Mouse (Mus musculus) embryo, embryonic 11.5 days (tissue): Measurements from ENCODE around the gene Rorc.

Source experiments
- DNase-seq: peaks from one replicate; pipeline ENCODE4 v3.0.0-alpha.2; 2012; ENCODE audit warnings: low read depth, low spot score

Gene Rorc

DNA sequence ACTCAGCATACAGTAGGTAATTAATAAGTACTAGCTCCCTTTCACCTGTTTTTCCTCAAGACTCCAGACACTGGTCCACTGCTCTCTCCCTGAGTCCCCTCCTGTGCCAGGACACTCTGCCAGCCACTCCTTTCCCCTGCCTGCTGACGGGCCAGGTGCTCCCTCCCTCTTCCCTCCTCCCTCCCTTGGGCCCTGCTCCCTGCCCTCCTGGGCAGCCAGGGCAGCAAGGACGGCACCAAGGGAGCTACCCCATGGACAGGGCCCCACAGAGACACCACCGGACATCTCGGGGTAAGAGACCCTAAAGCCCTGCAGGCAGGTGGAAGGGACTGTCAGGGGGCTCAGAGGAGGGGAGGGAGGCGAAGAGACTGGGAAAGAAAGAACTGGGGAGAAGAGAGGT lies at the start of gene Rorc:
Gene Rorc (plus strand): TSS at position 154 of the 400 bp plus-strand sequence.
- no peak for DNase-seq

DNA sequence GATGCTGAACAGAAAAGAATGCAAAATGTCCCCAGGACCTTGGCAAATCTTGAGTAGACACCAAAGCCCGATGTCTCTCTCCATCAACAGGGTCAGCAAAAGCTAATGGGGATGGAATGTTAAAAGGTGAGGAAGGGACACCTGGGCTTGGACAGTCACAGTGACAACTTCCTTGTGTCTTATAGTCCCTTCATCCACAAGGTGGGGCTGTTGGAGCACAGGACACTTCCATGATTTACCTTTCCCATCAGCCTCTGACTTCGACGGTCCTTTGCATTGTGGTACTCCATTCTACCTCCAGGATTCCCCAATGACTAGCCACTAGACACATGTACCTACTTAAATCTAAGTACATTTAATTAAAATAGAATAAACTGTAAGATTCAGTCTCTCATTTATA lies 43.9 kb upstream of the Rorc start:
- no peak for DNase-seq

DNA sequence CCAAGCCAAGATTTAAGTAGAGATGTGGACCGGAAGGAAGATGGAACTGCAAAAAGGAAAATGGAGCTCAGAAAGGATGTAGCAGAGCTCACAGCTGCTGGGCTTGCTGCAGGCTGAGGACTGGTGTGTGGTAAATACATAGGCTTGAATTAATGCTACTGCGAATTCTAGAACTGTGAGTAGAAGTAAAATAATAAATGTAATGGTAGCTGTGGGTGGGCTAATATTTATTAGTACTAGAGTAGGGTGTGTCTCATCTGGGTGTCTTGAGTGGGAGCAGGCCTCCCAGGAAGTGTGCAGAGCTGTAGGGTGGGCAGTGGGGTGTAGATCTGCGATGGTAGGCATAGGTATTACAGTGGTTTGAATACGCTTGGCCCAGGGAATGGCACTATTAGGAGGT lies 38.2 kb upstream of the Rorc start:
- DNase-seq: no peak

DNA sequence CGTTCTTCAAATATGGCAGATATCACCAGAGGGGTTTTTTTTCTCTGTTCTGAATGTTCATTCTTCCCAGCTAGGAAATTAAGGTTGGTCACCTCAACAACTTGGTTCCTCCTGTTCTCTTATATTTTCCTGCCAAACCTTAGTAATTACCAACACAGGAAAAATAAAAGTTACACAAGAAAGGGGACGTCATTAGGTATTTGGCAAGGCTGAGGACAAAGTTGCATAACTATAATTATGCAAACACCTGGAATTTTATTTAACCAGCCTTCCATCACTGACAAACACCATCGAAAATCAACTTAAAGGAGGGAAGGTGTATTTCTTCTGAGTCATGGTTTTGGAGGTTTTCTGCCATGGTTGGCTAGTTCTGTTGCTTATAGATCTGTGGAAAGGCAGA lies 34.1 kb upstream of the Rorc start:
- no peak for DNase-seq

DNA sequence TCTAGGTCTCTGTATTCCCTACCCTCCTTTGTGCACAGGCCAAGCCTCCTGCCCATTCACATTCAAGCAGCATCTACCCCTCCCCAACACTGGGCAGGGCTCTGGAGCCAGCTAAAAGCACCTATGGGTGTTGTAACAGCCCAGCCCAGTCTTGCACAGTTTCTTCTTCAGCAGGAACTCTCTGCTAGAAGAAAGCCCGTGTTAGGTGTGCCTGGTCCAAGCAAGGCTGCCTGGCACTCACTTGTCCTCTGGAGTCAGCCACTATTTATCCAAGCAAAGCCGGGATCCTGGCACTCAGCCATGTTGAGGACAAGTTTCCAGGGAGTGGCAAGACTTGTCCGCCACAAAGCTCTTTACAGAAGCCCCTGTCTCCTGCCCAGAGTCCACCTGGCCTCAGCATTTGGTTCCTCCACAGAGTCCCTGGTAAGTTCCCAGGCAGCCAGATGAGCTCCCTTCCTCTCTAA lies 30.6 kb upstream of the Rorc start, which contains the start of gene Them5:
Gene Them5 (plus strand): TSS at position 141 of the 464 bp plus-strand sequence.
- DNase-seq: no peak

DNA sequence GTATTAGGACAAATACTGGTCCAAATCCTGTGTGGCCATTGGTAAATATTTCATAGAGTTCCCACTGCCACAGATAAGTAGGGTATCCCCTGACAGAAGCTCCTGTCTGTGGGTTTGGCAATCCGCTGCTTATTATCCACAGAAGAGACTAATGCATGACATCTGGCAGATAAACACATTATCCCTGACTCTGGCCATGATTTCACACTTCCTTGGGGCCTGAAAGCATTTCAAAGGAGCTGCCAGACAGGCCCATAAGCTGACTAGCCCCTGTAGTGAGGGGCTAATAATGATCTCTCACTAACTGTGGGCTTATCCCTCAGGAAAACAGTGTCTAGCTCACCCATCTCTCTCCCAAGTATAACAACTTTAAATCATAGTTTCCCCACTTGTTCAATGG lies 30.0 kb upstream of the Rorc start:
- DNase-seq: no peak

DNA sequence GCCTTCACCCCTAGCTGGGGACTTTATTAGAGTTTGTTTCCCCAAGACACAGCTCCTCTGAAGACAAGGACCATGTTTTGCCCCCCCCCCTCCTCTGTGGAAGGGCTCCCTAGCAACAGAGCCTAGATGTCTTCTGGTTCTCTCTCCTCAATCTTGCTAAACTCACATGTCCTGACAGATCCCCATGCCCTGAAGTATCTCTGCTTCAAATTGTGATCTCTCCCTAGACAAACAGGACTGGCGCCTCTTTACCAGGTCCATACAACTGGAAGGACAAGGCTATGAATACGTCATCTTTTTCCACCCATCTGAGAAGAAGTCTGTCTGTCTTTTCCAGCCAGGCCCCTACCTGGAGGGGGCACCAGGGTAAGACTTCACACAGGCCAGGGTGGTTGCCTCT lies 28.4 kb upstream of the Rorc start:
- no peak for DNase-seq

DNA sequence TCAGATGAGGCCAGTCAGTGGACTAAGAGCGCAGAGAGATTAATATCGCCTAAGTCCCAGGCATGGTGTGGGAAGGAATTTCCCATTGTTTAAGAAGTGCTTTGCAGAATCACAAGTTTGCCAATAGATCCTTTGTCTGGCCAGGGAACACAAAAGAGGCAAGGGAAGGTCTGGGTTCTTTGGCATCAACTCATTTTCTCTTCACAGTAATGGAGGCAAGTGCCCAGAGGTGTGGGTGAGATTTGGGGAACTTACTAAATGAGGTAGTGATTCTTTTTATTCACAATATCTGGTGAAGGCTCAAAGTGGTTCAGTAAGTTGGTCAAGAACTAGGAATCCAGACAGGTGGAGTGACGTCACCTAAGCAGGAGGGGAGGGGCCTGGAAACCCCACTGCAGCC lies 27.7 kb upstream of the Rorc start:
- DNase-seq: no peak

DNA sequence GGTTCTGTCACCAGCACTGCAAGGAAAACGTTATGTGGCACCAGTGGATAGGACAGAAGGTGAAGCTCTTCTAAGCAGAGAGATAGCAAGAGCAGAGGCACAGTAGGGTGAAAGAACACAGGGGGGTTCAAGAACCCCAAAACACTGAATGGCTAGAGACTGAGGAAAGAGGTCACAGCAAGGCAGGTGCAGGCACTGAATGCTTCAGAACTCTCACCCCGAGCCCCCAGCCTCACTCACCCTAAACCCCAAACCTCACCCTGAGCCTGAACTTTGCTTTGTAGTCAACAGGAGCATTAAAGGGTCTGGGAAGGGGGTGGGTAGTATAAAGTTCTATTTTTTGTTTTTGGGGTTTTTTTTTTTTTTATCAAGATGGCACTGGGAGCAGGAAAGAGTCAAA lies 24.4 kb upstream of the Rorc start:
- DNase-seq: no peak

DNA sequence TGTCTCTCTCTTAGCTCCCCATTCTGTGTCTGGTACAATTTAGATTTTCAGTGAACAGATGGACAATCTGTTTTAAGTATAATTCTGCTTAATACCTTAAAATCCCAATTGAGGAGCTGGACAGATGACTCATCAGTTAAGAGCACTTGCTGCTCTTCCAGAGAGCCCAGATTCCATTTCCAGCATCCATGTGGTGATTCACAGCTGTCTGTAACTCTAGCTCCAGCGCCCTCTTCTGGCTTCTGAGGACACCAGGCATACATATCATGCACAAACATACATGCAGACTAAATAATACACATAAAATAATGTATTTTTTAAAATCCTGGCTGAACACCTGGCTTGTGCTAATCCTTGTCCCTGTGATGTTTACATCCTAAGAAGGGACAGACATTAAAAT lies 11.8 kb upstream of the Rorc start:
- no peak for DNase-seq

DNA sequence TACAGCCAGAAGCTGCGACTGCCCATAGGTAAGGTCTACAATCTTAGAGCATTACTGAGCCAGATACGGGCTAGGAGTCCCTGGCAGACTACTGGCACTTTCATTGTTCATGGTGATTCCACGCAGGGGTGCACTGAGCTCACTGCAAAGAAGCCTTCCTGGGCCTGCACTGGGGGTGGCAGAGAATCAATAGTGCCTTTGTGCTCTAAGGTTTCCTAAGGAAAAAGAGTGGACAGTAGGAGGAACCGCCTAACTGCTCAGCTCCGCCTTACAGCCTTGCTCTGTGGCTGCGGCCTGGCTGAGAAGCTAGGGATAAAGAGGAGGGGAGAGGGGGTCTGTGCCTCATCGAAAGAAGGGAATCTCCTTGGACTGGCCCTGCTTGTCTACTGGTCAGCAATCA lies 10.5 kb upstream of the Rorc start, which contains the start of gene C2cd4d:
Gene C2cd4d (plus strand): TSS at position 301 of the 400 bp plus-strand sequence.
- no peak for DNase-seq

DNA sequence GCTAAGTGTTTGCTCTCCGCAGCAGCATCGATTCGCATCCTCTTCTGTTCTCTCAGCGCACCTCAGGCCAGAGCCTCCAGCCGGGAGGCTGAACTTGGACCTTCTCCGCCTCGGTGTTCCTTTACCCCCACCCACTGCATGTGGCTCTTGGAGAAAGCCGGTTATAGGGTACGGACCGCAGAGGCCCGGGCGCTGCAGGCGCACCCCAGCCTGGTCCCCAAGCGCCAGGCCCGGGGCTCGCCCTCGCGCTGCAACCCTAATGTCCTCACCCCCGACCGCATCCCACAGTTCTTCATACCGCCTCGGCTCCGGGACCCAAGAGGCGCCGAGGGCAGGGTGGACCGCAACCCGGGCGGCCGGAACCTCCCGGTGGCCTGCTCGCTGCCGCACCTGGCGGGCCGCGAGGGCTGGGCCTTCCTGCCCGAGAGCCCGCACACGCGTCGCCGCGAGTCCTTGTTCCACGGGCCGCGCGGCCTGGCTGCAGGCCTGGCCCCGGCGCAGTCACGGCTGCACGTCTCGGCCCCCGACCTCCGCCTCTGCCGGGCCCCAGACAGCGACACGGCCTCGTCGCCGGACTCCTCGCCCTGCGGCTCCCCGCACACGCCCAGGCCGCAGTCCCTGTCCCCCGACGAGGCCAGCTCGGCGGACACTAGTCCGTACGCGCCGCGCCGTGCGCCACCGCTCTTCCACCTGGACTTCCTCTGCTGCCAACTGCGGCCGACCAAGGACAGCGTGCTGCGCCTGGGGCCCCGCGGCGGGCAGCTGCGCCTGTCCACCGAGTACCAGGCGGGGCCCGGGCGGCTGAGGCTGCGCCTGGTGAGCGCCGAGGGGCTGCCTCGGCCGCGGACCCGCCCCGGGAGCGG lies 9.1 kb upstream of the Rorc start:
- no peak for DNase-seq

DNA sequence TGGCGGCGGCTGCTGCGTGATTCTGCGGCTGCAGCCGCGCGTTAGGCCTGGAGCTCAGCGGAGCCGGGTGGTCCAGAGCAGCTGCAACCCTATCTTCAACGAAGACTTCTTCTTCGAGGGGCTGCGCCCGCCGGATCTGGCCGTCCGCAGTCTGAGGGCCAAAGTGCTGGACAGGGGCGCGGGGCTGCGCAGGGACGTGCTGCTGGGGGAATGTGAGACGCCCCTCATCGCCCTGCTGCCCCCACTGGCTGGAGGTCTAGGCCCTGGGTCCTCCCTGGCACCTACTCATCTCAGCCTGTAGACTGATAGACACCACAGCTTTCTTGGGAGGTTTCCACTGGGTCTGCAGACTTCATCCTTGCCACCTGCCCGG lies 8.5 kb upstream of the Rorc start:
- DNase-seq: no peak

DNA sequence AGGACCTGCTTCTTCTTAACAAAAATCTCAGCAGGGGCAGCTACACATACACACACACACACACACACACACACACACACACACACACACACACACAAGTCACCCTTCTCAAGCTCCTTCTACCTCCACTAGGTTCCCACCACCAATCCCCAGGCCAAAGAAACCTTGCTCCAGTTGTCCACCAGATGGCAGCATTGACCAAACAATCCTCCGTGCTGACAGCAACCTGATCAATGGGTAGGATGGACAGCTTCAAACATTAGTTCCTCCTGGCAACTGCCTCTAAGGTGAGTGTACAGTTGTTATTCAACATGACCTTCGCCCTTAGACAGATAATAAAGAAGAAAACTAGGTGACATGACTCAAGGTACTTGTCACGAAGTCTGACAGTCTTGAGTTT lies 5.8 kb upstream of the Rorc start:
- DNase-seq: peak; percentile 74

DNA sequence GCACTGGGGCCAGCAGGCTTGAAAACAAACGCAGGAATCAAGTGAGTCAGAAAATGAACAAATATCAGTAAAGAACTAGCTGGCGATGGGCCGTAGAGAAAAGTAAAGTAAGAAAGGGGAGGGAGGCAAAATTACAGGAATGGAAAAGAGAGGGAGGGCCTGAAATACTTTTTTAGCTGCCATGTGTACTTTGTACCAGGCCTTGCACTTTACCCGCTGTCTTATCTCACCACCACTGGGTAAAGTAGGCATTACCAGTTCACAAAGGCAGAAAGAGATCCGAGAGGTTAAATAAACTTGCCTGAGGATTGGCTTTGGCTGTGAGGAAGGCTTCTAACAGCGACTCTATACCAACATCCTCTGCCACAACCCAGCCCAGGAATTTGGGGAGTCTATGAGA lies 5.1 kb upstream of the Rorc start:
- DNase-seq: no peak

DNA sequence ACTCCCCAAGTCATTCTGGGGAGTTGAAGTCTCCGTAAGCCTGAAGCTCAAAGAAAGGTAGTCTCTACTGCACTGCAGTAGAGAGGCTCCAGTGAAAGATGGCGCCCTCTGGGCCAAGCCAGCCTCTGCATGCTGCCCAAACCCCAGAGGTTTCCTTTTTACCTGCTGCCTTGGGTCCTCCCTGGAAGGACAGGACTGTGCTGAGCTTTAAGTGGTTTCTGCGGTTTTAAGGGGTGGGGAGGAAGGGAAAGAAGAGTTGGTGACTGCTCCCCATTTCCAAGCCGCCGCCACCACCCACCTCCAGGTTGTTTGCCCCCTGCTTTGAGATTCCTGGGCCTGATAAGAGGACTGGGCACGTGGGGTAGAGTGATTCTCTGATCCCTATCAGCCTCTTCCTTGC lies 4.0 kb upstream of the Rorc start:
- DNase-seq: no peak

DNA sequence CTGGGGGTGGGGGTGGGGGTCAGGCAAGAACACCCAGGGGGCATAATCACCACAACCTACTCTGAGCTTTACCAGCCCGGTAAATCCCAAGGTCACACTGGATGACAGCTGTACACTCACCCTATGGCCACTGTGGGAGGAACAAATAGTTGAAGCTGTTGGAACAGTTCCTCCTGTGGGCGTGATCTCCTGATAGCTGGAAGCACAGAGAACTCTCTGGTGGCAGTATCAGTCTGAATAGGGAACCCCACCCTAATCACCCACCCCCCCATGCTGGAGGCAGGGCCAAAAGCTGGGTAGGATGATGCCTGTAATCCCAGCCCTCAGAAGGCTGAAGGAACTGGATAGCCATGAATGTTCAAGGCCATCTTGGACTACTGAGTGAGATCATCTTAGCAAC lies 2.9 kb upstream of the Rorc start:
- no peak for DNase-seq

DNA sequence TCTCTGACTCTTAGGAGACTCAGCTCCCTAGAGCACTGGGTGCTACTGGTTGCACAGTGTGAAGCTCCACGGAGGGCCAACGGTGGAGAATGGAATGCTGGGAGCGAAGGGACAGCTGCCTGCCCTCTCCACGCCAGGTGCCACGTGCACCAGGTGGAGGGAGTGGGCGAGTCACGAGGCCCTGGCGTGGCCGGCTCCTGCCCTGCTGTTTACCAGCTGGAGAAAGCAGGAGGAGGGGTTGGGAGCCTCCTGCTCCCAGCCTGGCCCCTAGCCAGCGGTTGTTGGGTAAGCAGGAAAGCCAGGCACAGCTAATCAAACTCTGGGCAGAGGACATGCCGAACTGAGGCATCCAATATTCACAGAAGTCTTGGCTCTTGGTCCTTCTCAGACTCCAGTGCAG lies 957 bp upstream of the Rorc start:
- no peak for DNase-seq

DNA sequence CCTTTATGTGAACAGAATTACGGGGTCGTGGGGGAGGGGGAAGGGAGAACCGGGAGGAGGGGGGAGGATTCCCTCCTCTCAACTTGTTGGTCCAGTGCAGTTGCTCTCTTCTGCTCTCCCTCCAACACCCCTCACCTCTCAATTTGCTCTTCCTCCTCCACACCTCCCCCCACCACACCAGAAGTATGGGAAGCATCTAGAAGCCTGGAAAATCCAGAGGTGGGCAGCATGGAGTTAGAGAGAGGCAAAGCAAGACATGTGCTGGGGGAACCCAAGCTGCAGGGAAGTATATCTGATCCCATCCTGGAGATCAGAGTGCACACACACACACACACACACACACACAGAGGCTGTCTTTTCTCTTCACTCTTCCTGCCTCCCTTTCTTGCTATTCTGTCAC lies 556 bp upstream of the Rorc start:
- no peak for DNase-seq

DNA sequence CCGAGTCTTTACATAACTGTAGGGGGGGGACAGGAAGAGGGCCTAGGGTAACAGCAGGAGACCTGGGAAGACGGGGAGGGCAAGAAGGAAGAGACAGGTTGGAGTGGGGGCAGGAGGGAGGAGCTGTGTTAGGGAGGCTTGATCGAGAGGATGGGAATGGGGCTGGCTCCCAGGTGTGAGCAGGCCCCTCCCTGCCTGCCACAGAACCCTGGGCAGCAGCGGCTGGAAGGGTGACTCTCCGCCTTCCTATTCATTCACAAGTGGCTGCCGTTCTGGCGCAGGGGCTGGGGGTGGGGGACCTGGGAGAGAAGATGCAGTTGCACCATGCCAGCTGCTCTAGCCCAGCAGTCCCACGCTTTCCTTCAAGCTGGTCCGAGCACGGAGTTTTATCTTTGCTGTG lies 496 bp downstream of the Rorc start:
- DNase-seq: no peak

DNA sequence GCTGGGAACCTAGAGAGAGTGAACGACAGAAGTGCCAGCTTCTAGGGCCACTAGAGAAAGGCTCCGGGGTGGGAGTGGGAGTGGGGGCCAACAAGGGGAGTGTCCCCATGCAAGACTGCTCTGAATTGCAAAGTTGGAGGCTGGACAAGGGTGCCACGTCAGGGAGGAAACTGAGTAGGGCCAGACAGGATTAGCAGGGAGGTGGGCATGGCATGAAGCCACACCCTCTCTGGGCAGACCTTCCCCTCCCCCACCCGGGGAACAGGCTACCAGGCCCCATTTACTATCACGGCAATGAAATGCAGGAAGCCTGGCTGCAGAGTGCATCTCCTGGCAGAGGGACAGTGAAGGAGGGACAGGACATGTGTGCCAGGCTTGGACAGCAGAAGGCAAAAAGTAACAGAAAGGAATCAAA lies 1.0 kb downstream of the Rorc start:
- no peak for DNase-seq

DNA sequence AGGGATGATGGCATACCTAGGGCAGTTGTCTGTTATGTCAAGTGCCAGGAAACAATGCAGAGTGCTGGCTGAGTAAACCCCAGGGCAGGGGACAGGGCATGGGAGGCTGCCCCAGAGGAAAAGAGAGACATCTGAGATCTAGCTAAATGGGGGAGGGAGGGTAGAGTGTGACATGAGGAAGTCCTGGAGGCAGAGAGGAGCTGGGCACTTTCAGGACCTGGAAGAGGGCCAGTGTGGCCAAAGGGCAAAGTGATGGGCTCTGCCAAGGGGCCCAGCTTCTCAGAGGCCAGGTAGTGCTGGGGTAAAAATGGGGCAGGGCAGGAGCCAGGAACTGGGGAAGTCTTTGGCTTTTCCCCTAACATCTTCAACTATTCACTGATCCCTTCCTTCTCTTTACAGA lies 2.0 kb downstream of the Rorc start:
- DNase-seq: no peak

DNA sequence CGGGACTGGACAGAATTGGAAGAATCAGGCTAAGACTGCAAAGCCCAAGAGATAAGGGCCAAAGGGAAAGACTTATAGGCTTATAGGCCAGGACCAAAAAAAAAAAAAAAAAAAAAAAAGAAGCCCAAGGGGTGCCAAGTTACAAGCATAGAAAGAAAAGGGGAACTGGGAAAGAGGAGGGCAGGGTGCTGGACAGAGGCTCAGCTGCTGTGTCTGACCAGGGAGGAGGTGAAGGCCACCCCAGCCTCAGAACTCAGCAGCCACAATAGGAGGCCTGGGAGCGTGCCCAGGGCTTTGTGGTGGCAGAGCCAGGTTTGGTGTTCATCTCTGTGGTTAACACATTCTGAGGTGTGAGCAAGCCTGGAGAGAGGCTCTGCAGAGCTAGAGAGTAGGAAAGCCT lies 2.6 kb downstream of the Rorc start:
- DNase-seq: no peak

DNA sequence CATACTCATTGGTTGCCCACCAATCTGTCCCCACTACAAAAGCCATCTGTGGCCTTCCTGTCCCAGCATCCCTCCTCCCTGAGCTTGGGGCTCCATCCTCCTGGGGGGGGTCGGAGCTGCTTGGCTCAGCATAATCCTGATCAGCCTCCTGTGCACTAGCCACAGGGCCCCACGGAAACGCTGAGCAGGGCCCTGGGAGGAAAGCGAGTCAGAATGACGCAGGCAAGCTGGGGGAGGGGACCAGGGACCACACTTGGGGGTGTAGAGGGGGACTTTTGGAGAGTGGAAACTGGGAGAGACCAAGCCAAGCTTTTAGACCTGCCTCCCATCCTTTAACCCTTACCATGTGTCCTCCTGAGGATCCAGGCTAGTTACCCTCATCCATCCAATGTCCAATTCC lies 3.3 kb downstream of the Rorc start:
- DNase-seq: no peak
